Mouse (Mus musculus) testis, adult 10 weeks (tissue): ENCODE measurements around the gene Rap2c. TPM values are rescaled to one million over a fixed set of nuclear protein-coding genes. Genes with fewer than 3 reads are reported as not detected.

Source experiments
- polyA plus RNA-seq: library from polyadenylated mRNA; stranded (reverse); fragments of 350-450 nt; fragmentation: Illumina TruSeq; extraction: RNeasy Lipid Tissue Mini Kit (QIAGEN cat#74804); gene quantifications from one replicate; pipeline ENCODE4 v1.2.3, GENCODE M21; 2014; ENCODE audit warnings: low read depth, low replicate concordance

The Rap2c gene
- 14.0 TPM for polyA plus RNA-seq

DNA sequence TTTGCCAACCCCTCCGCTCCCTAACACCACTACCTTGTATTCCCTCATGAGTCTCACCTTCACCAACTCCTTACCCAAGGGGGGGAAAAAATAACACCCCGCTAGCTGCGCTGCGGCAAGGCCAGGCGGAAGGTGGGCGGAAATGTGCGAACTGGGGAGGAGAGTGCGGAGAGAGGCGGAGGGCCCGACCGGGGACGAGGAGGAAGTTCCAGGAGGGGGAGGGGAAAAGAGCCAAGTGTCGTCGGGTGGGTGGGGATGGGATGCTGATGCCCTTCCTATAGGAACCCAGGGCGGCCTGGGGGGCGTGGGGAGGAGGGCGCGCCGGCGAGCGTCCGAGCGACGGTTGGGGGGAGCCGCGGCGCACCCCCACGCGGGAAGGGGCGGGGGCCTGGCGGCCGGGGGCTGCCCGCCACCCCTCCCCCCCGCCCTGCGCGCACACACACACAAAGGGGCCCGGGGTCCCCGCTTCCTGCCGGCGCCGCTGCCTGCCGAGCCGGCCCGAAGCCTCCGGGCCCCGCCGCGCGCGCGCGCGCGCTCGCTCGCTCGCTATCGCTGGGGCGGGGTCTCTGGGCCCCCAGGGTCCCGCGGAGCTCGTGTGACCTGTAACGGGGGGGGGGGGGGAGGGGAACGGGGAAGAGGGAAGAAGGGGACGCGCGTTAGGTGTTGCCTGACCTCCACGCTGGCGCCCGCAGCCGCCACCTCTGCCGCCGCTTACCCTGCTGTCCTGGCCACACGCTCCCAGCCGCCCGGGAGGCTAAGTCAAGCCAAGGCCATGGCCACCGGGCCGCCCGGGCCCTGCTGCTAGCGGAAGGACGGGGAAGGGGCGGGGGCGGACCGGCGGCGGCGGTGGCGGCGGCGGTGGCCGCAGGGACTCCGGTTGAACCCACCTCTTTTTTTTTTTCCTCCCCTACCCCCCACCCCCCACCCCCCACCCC, at the start of gene Rap2c:
Rap2c (minus strand) TSS at position 168 of the 935 bp plus-strand sequence.

Other genes starting within 250 kb of the Rap2c start
- 13.9 TPM for gene Stk26, start 177.0 kb downstream of the Rap2c start, polyA plus RNA-seq
- gene Frmd7, start 75.3 kb downstream of the Rap2c start, polyA plus RNA-seq: 0.87 TPM
- 3.0 TPM for gene Mbnl3, start 188.5 kb upstream of the Rap2c start, polyA plus RNA-seq